ENCODE assay signal across 9 mouse cellular contexts in the genomic region with DNA sequence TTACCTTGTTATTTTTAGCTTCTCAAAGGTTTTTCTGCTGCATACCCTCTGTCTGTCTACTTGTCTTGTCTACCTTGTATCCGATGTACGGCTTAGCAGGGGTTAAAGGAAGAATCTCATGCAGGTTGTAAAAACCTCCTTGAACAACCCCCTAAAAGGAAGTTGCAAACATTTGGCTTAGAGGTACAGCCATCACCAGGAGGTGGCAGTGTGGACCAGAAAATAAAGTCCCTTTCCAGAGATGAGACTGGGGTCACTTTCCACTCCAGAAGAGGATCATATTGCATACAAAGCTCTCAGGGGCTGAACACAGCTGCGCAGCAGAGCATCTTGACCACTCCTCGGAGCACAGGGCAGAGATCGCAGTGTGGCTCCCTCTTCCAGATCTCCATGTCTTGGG.
DNase-seq lines count a peak whose midpoint lies in the region; ATAC-seq and TF ChIP-seq lines count a peak whose summit lies in the region.
"Had no signal": no experiment of that assay in that cellular context is flagged by ENCODE, and none has a peak within 500 bp of the region (broad histone marks: within the 10 kb centered on the region; RNA-seq: fewer than 3 reads in every experiment).

No protein-coding gene starts in this region.

- H3K36me3 ChIP-seq in CH12.LX (replicated peaks in 1 of 2; ENCODE audit: control insufficient read depth in 1 of 2, insufficient read depth in 1 of 2, low read length in 1 of 2), result no peaks in the 10 kb centered on the region
- H3K36me3 ChIP-seq: heart, embryonic 13.5 days had no signal

- peaks cover 0 to 11% of the 10 kb centered on the region in 2 experiments; a peak in 2 of 4 replicates for H3K4me1 ChIP-seq in CH12.LX (ENCODE audit: control insufficient read depth in 1 of 2, insufficient read depth in 2 of 2)
- H3K4me1 ChIP-seq: heart, embryonic 13.5 days had no signal

- no peak overlapping the region for H3K4me3 ChIP-seq in CH12.LX (replicated peaks in 1 of 3; ENCODE audit: low read depth in 2 of 3, low read length in 2 of 3, poor library complexity in 1 of 3)
- H3K4me3 ChIP-seq: heart, embryonic 13.5 days had no signal

- H3K9ac ChIP-seq in CH12.LX (ENCODE audit: insufficient read depth, low read depth), result no peak overlapping the region
- H3K9ac ChIP-seq: heart, embryonic 13.5 days had no signal

- TF ChIP-seq EP300 in CH12.LX (IDR thresholded peaks at IDR 0.05; ENCODE audit: low read length), result no peak

- no peak for TF ChIP-seq POLR2A in CH12.LX (IDR thresholded peaks at IDR 0.05; ENCODE audit: low read depth, low read length)

- intact Hi-C loops in gastrocnemius, postnatal 14 days (cut with DNase I; ENCODE audit: low total_unique reads), result no loop called here

- DNase-seq in CD4-positive, CD25-positive, alpha-beta regulatory T cell, adult 2 months (ENCODE audit: low read depth, low spot score), result peak; percentile 29
- peak; percentile 71 for DNase-seq in CH12.LX (ENCODE audit: extremely low read depth)
- peak; percentile 55 to 62 for DNase-seq in cerebellum, postnatal 4 days (ENCODE audit: low spot score in 2 of 2)
- peak; percentile 15 for DNase-seq in gastrocnemius, postnatal 14 days
- DNase-seq in layer of hippocampus, postnatal 25 days (ENCODE audit: extremely low spot score in 1 of 2, low spot score in 1 of 2), result peak; percentile 24 to 68
- DNase-seq in right cerebral cortex, postnatal 4 days, result peak; percentile 66

- H3K79me2 ChIP-seq in CH12.LX (replicated peaks; ENCODE audit: control insufficient read depth, extremely low read depth, insufficient read depth, poor library complexity, severe bottlenecking), result no peaks in the 10 kb centered on the region

- dilution Hi-C loops in CH12.LX (cut with MboI; ENCODE audit: extremely low pct_ligation_motif_present, extremely low pct_unique_long_range_greater_than_20kb, low sequenced_read_pairs), result no loop called here

- H3K27ac ChIP-seq in CH12.LX (ENCODE audit: insufficient read depth, low read depth), result no peak overlapping the region
- H3K27ac ChIP-seq: heart, embryonic 13.5 days had no signal

- in situ Hi-C loops in CH12.LX (cut with MboI; ENCODE audit: low pct_ligation_motif_present, low pct_unique_long_range_greater_than_20kb, low sequenced_read_pairs), result loop anchor here (25.0 kb wide), 2 partner anchors 341 to 659 kb away; no protein-coding TSS in a partner anchor

- TF ChIP-seq CTCF in CH12.LX (conservative IDR thresholded peaks at IDR 0.05 in 1 of 2, IDR thresholded peaks at IDR 0.05 in 1 of 2; ENCODE audit: low read depth in 2 of 2, low read length in 2 of 2), result peak; percentile 60 to 82; a peak in 3 of 4 replicates

- TF ChIP-seq RAD21 in CH12.LX (IDR thresholded peaks at IDR 0.05; ENCODE audit: low read depth, low read length), result peak; percentile 82

- H3K9me3 ChIP-seq in CH12.LX (replicated peaks; ENCODE audit: low read length), result no peaks in the 10 kb centered on the region
- H3K9me3 ChIP-seq: heart, embryonic 13.5 days had no signal

- H3K27me3 ChIP-seq in CH12.LX (replicated peaks), result no peaks in the 10 kb centered on the region

- no peak for ATAC-seq in CD4-positive, CD25-positive, alpha-beta regulatory T cell, adult 4 months
- peak; percentile 78 for ATAC-seq in megakaryocyte progenitor cell, adult 5-6 weeks (replicated peaks; ENCODE audit: poor library complexity)

- peak overlapping the region; percentile 47 for H3K4me2 ChIP-seq in CH12.LX (ENCODE audit: insufficient read depth, low read depth, poor library complexity, severe bottlenecking)
- H3K4me2 ChIP-seq: heart, embryonic 13.5 days had no signal

TF ChIP-seq in CH12.LX, 34 proteins besides CTCF, POLR2A, EP300 and RAD21:
- TF ChIP-seq MAFK (IDR thresholded peaks at IDR 0.05; ENCODE audit: insufficient replicate concordance, low read length) (no peak), ELF1 (IDR thresholded peaks at IDR 0.05; ENCODE audit: low read depth, low read length) (peak; percentile 30; the same call in 1 of the 2 replicates), IRF4 (IDR thresholded peaks at IDR 0.05; ENCODE audit: low read depth, low read length) (peak; percentile 22; the same call in 1 of the 2 replicates), NRF1 (IDR thresholded peaks at IDR 0.05; ENCODE audit: low read depth, low read length) (0 out of 2 replicates have a peak, but pooled peaks have one; percentile 19), SMC3 (IDR thresholded peaks at IDR 0.05; ENCODE audit: low read depth, low read length) (peak; percentile 68), TBP (conservative IDR thresholded peaks at IDR 0.05; ENCODE audit: low read depth, low read length) (no peak), ZC3H11A (IDR thresholded peaks at IDR 0.05; ENCODE audit: low read depth, low read length) (0 out of 2 replicates have a peak, but pooled peaks have one; percentile 15), HCFC1 (IDR thresholded peaks at IDR 0.05; ENCODE audit: low read depth, low read length) (no peak), MAZ (IDR thresholded peaks at IDR 0.05; ENCODE audit: low read depth, low read length) (0 out of 2 replicates have a peak, but pooled peaks have one; percentile 27), GABPA (IDR thresholded peaks at IDR 0.05; ENCODE audit: insufficient replicate concordance, low read depth, low read length) (no peak), TCF12 (IDR thresholded peaks at IDR 0.05; ENCODE audit: low read depth, low read length) (peak; percentile 19; the same call in 1 of the 2 replicates)

Comparison
In these comparisons a context has a peak if more than half of its experiments do, and no peak if none do; other contexts are left out.
1. DNase-seq: peak in every context shown above with its lines; median percentile 71 in CH12.LX; 66 in right cerebral cortex, postnatal 4 days; 58 in cerebellum, postnatal 4 days; 46 in layer of hippocampus, postnatal 25 days; 29 in CD4-positive, CD25-positive, alpha-beta regulatory T cell, adult 2 months; 15 in gastrocnemius, postnatal 14 days.